Mouse (Mus musculus): ENCODE measurements around the gene Ccdc113. TPM values are rescaled to one million over a fixed set of nuclear protein-coding genes. Genes with fewer than 3 reads are reported as not detected.
A peak's percentile ranks its signal among the peaks of the same experiment; 100 is the strongest.

Gene Ccdc113
- polyA plus RNA-seq (2016; fragmentation: Nextera tagmentation; extraction: Ambion mirVana) = 0.83 and 1.0 TPM in 2 replicates

DNA sequence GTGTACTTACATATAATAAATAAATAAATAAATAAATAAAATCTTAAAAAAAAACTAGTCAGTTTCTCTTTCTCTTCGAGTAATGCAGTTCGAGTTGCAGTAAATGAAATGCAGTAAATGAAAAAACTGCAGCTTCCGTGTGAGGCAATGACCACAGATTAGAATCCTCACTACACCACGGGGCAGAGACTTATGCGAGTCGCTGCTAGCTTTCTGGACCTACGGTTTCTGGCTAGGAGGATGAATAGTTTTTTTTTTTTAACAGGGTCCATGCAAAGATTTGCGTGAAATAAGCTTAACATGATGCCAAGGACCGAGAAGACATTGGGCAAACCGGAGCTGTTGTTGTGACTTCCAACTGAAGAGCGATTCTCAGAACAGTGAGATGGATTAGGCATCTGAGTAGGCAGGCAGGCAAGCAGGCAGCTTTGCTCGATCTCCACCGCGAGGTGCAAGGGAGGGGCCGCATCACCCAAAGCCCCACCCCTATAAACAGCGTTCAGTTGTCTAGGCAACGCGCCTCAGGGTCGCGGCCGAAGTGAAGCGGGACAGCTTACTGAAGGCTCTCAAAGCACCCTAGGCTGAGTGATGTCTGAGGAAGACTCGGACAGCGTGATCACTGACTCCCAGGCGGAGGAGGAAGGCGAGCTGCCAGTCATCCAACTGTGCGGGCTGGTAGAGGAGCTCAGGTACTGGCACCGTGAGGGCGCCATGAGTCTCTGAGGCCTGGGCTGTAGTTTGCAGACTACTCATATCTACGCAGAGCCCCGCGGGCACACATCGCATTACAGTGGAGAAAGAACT is at the start of gene Ccdc113:
TSS of gene Ccdc113 (plus strand) at position 502 of the 804 bp plus-strand sequence.
- Histone ChIP-seq H3K27me3 (0 out of 2 replicates have a peak, but pooled peaks cover 2% of the 10 kb centered on the region), H3K27ac (no peak within 1 kb of the TSS), H3K4me1 (peaks cover 9% of the 10 kb centered on the region; the same call in 1 of the 2 replicates), H3K4me2 (peak within 1 kb of the TSS; percentile 74), H3K9ac (peak within 1 kb of the TSS; percentile 39), H3K36me3 (replicated peaks) (no peaks in the 10 kb centered on the region), H3K9me3 (no peaks in the 10 kb centered on the region), H3K4me3 (replicated peaks) (peak within 1 kb of the TSS; percentile 45)
- peak; percentile 91 for ATAC-seq (ENCODE audit: low FRiP score)
- 7% methylated on average over 33 of the region's 33 CpGs for WGBS

GRCm38 (mm10) chr8:95487800-95488697 is 45.8 kb upstream of the Ccdc113 start:
- peak overlapping the region; percentile 66; the same call in 1 of the 2 replicates for H3K27ac ChIP-seq
- under 1% methylated on average over 32 of the region's 95 CpGs for WGBS

DNA sequence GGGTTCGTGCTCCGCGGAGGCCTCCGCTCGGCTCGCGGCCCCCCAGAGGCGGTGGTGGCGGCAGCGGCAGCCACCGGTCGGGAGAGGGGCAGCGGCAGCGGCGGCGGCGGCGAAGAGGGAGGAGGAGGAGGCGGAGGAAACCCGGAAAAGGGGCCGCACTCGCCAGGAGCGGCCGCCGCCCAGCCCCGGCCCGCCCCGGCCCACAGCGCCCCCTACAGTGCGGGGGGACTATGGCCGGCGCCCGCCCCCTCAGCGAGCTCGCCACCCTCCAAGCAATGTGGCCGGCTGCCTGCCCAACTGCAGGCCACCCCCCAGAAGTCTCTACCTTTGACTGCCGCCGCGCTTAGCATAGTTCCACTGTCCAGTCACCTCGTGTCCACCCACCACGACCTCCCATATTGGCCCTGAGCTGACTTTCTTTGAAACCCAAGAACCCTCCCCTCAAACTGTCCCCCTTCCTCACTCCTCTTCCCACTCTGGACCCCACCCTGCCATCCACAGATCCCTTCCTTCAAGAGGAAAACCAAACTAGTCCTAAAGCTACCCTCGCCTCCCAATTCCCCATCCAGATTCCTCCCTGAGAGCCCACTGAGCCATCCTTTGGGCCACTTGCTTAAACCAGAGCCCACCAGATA is 45.1 kb upstream of the Ccdc113 start:
- Histone ChIP-seq H3K27me3 (no peaks in the 10 kb centered on the region), H3K4me3 (replicated peaks) (peak overlapping the region; percentile 99), H3K27ac (peak overlapping the region; percentile 66; the same call in 1 of the 2 replicates), H3K4me2 (peak overlapping the region; percentile 60), H3K9me3 (no peaks in the 10 kb centered on the region), H3K4me1 (peaks cover 22% of the 10 kb centered on the region), H3K36me3 (replicated peaks) (peaks cover 28% of the 10 kb centered on the region), H3K9ac (peak overlapping the region; percentile 96)
- peak; percentile 90 for ATAC-seq (ENCODE audit: low FRiP score)
- WGBS = under 1% methylated on average over 22 of the region's 42 CpGs

More at GRCm38 (mm10) chr8:95487800-95488697, 45.8 kb upstream of the Ccdc113 start:
- Histone ChIP-seq H3K4me2 (peak overlapping the region; percentile 97), H3K4me3 (replicated peaks) (peak overlapping the region; percentile 99), H3K9me3 (no peaks in the 10 kb centered on the region), H3K36me3 (replicated peaks) (peaks cover 35% of the 10 kb centered on the region), H3K9ac (peak overlapping the region; percentile 96), H3K27me3 (no peaks in the 10 kb centered on the region), H3K4me1 (peaks cover 22% of the 10 kb centered on the region)
- peak; percentile 53 for ATAC-seq (ENCODE audit: low FRiP score)

DNA sequence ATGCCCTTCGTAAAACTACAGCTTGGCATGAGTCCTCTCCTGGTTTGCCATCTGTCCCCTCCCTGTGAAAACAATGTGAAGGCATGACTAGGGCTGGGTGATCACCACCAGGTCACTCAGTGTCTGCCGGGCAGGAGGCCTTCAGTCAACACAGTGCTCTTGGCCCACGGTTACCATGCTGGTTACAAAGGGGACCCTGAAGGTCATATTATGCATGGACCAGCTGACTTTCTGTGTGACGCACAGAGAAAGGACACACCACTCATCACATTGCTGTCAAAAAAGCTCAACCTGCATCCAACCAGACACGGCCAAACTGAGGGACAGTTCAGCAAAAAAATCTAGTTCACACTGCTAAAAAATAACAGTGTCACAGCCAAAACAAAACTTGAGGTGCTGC is 43.9 kb upstream of the Ccdc113 start, which contains the start of gene Csnk2a2:
TSS of gene Csnk2a2 (minus strand) at position 34 of the 400 bp plus-strand sequence.
- Histone ChIP-seq H3K36me3 (replicated peaks) (peaks cover 19% of the 10 kb centered on the region), H3K4me2 (peak within 1 kb of the TSS; percentile 60), H3K4me1 (peaks cover 22% of the 10 kb centered on the region), H3K27ac (peak within 1 kb of the TSS; percentile 66; the same call in 1 of the 2 replicates), H3K9me3 (no peaks in the 10 kb centered on the region), H3K4me3 (replicated peaks) (peak within 1 kb of the TSS; percentile 99), H3K27me3 (no peaks in the 10 kb centered on the region), H3K9ac (peak within 1 kb of the TSS; percentile 96)
- WGBS = 87% methylated on average over 5 of the region's 5 CpGs
- ATAC-seq (ENCODE audit: low FRiP score) = no peak

DNA sequence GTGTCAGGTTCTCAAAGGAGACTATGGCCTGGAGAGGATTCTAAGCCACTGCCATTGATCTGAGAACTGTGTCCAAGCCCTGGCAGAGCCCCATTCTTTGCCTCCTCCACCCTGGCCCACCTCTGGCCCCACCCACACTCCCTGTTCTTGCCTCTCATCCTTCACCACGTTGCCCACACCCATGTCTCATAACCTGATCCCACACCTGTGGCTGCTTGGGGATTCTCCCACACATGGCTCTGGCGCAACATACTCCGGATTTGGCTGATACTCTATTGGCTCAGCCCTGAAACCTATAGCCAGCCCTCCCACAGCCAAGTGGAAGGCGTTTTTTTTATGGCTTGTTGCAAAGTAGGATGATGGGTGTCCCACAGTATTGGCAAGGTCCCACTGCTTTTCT is 41.8 kb upstream of the Ccdc113 start:
- Histone ChIP-seq H3K4me1 (peaks cover 14% of the 10 kb centered on the region), H3K4me3 (replicated peaks) (no peak overlapping the region), H3K27ac (no peak overlapping the region), H3K27me3 (no peaks in the 10 kb centered on the region), H3K9me3 (no peaks in the 10 kb centered on the region), H3K9ac (no peak overlapping the region), H3K36me3 (replicated peaks) (no peaks in the 10 kb centered on the region), H3K4me2 (no peak overlapping the region)
- ATAC-seq (ENCODE audit: low FRiP score) = no peak
- WGBS = 74% methylated on average over 4 of the region's 4 CpGs

DNA sequence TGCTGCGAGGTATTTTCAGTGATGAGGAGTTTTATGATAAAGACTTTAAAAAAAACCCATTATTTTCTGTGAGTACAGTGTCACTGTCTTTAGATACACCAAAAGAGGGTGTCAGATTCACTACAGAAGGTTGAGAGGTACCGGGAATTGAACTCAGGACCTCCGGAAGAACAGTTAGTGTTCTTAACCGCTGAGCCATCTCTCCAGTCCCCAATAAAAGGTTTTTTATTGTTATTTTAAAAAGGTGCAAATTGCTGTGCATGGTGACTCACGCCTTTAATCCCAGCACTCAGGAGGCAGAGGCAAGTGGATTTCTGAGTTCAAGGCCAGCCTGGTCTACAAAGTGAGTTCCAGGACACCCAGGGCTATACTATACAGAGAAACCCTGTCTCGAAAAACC is 38.4 kb upstream of the Ccdc113 start:
- Histone ChIP-seq H3K9ac (no peak overlapping the region), H3K4me3 (replicated peaks) (no peak overlapping the region), H3K27me3 (no peaks in the 10 kb centered on the region), H3K9me3 (no peaks in the 10 kb centered on the region), H3K27ac (no peak overlapping the region), H3K36me3 (replicated peaks) (no peaks in the 10 kb centered on the region), H3K4me2 (no peak overlapping the region), H3K4me1 (no peaks in the 10 kb centered on the region)
- WGBS = 90% methylated on average over 6 of the region's 6 CpGs
- no peak for ATAC-seq (ENCODE audit: low FRiP score)

DNA sequence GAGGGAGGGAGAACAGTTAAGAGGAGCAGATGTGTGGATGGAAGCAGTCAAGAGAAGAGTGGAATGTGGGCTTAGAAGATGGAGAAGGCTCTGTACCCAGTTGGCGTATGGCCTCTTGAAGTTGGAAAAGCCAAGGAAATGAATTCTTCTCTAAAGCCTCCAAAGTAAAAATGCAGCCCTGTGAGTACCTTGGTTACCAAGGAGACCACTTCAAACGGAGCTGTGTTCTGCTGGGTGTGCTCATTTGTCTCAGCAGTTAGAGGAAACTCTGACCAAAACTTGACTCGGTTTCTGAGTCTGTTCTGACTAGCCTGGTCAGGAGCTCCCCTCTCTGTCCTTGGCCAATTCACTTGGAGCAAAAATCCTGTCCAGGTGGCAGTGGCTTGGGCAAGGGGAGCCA is 37.5 kb upstream of the Ccdc113 start:
- Histone ChIP-seq H3K4me1 (no peaks in the 10 kb centered on the region), H3K27ac (no peak overlapping the region), H3K4me2 (no peak overlapping the region), H3K4me3 (replicated peaks) (no peak overlapping the region), H3K36me3 (replicated peaks) (no peaks in the 10 kb centered on the region), H3K9ac (no peak overlapping the region), H3K27me3 (no peaks in the 10 kb centered on the region), H3K9me3 (no peaks in the 10 kb centered on the region)
- ATAC-seq (ENCODE audit: low FRiP score) = no peak
- WGBS = 49% methylated on average over 3 of the region's 3 CpGs

- no peaks in the 10 kb centered on the region for H3K9me3 ChIP-seq
- no peaks in the 10 kb centered on the region for H3K36me3 ChIP-seq (replicated peaks)
- no peak overlapping the region for H3K4me2 ChIP-seq
- 85% methylated on average over 3 of the region's 3 CpGs for WGBS
- H3K4me1 ChIP-seq = no peaks in the 10 kb centered on the region
- H3K4me3 ChIP-seq (replicated peaks) = no peak overlapping the region
- H3K27ac ChIP-seq = no peak overlapping the region
- H3K9ac ChIP-seq = no peak overlapping the region
- ATAC-seq (ENCODE audit: low FRiP score) = no peak
- no peaks in the 10 kb centered on the region for H3K27me3 ChIP-seq
These were observed 36.1 kb upstream of the Ccdc113 start for GRCm38 (mm10) chr8:95497821-95498220.

GRCm38 (mm10) chr8:95499266-95500064 is 34.4 kb upstream of the Ccdc113 start:
- Histone ChIP-seq H3K9me3 (no peaks in the 10 kb centered on the region), H3K4me3 (replicated peaks) (no peak overlapping the region), H3K27ac (no peak overlapping the region), H3K9ac (no peak overlapping the region), H3K4me1 (no peaks in the 10 kb centered on the region), H3K27me3 (no peaks in the 10 kb centered on the region), H3K4me2 (no peak overlapping the region), H3K36me3 (replicated peaks) (no peaks in the 10 kb centered on the region)
- 74% methylated on average over 4 of the region's 4 CpGs for WGBS
- no peak for ATAC-seq (ENCODE audit: low FRiP score)

- no peak for ATAC-seq (ENCODE audit: low FRiP score)
- WGBS = 92% methylated on average over 5 of the region's 5 CpGs
These were observed 33.4 kb upstream of the Ccdc113 start for GRCm38 (mm10) chr8:95500436-95500835.

GRCm38 (mm10) chr8:95502431-95502830 is 31.5 kb upstream of the Ccdc113 start:
- Histone ChIP-seq H3K9me3 (no peaks in the 10 kb centered on the region), H3K36me3 (replicated peaks) (no peaks in the 10 kb centered on the region), H3K9ac (no peak overlapping the region), H3K4me1 (no peaks in the 10 kb centered on the region), H3K4me3 (replicated peaks) (no peak overlapping the region), H3K4me2 (no peak overlapping the region), H3K27me3 (no peaks in the 10 kb centered on the region), H3K27ac (no peak overlapping the region)
- no peak for ATAC-seq (ENCODE audit: low FRiP score)
- WGBS = 88% methylated on average over 7 of the region's 7 CpGs

More at GRCm38 (mm10) chr8:95500436-95500835, 33.4 kb upstream of the Ccdc113 start:
- H3K9ac ChIP-seq = no peak overlapping the region
- no peaks in the 10 kb centered on the region for H3K27me3 ChIP-seq
- no peak overlapping the region for H3K4me2 ChIP-seq
- no peaks in the 10 kb centered on the region for H3K4me1 ChIP-seq
- H3K36me3 ChIP-seq (replicated peaks) = no peaks in the 10 kb centered on the region
- no peak overlapping the region for H3K4me3 ChIP-seq (replicated peaks)
- no peak overlapping the region for H3K27ac ChIP-seq
- H3K9me3 ChIP-seq = no peaks in the 10 kb centered on the region
